Mouse (Mus musculus): ENCODE data around the gene Lactb.
"Not testable (repeated sequence)": the region's sequence is repeated elsewhere in the genome, so short reads cannot be mapped to it uniquely, and the experiment has no call there.

- not testable (repeated sequence) for TF ChIP-seq POLR2A (IDR thresholded peaks at IDR 0.05; ENCODE audit: low read depth, low read length); MAX (IDR thresholded peaks at IDR 0.05; ENCODE audit: low read length); RAD21 (IDR thresholded peaks at IDR 0.05; ENCODE audit: low read depth, low read length); CTCF (conservative IDR thresholded peaks at IDR 0.05 in 1 of 2, IDR thresholded peaks at IDR 0.05 in 1 of 2; ENCODE audit: low read depth in 2 of 2, low read length in 2 of 2); TCF12 (IDR thresholded peaks at IDR 0.05; ENCODE audit: low read depth, low read length); E2F4 (IDR thresholded peaks at IDR 0.05; ENCODE audit: insufficient replicate concordance, low read depth, low read length); CHD1 (IDR thresholded peaks at IDR 0.05; ENCODE audit: low read depth, low read length); HCFC1 (IDR thresholded peaks at IDR 0.05; ENCODE audit: low read depth, low read length); ELF1 (IDR thresholded peaks at IDR 0.05; ENCODE audit: low read depth, low read length); MAFK (IDR thresholded peaks at IDR 0.05; ENCODE audit: insufficient replicate concordance, low read length); MEF2A (IDR thresholded peaks at IDR 0.05; ENCODE audit: borderline replicate concordance, low read depth, low read length); EP300 (IDR thresholded peaks at IDR 0.05; ENCODE audit: low read length); USF1 (IDR thresholded peaks at IDR 0.05; ENCODE audit: low read depth, low read length)
Measured at GRCm38 (mm10) chr9:66913254-66913934, 61.9 kb downstream of the Lactb start.

Data from CH12.LX (cell line).